Mouse (Mus musculus): Measurements from ENCODE around the gene Zfp12. TPM values are rescaled to one million over a fixed set of nuclear protein-coding genes. Genes with fewer than 3 reads are reported as not detected.

Zfp12 gene
- polyA plus RNA-seq, 2 experiments = 19.1 to 25.2 TPM

GRCm38 (mm10) chr5:143196506-143196905, 38.5 kb upstream of the Zfp12 start:
- Histone ChIP-seq H3K36me3 (ENCODE audit: control insufficient read depth, insufficient read depth, low read length) (no peaks in the 10 kb centered on the region), H3K4me3 (replicated peaks; ENCODE audit: low read length) (no peak overlapping the region), H3K4me2 (replicated peaks; ENCODE audit: low read depth, low read length, severe bottlenecking) (no peak overlapping the region), H3K9me3 (ENCODE audit: control insufficient read depth, low read length) (no peaks in the 10 kb centered on the region), H3K27ac (replicated peaks; ENCODE audit: low read depth, low read length) (no peak overlapping the region), H3K9ac (ENCODE audit: low read depth, low read length, severe bottlenecking) (no peak overlapping the region), H3K4me1 (ENCODE audit: control insufficient read depth, insufficient read depth, low read length) (no peaks in the 10 kb centered on the region), H3K27me3 (ENCODE audit: control insufficient read depth, insufficient read depth, low read length) (no peaks in the 10 kb centered on the region)
- ATAC-seq (ENCODE audit: low FRiP score, low read depth) = no peak
- TF ChIP-seq POLR2A (IDR thresholded peaks at IDR 0.05; ENCODE audit: borderline replicate concordance, extremely low read depth, insufficient read depth, insufficient read length) = no peak
- whole genome bisulfite sequencing = 85% methylated on average over 4 of the region's 4 CpGs
- DNase-seq (ENCODE audit: low spot score) = no peak

DNA sequence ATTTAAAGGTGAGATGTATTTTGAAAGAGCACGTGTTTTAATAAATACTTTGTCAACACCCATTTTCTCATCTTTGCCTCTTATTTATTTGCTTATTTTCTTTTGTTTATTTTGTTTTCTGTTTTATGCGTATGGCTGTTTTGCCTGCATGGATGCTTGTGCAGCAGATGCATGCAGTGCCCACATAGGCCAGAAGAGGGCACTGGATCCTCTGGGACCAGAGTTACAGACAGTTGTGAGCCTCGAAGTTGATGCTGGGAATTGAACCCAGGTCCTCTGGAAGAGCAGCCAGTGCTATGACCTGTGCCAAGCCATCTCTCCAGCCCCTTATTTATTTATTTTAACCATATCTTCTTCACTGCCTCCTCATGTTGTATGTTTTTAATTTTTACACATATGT, 29.9 kb upstream of the Zfp12 start:
- H3K4me3 ChIP-seq (replicated peaks; ENCODE audit: low read length) = no peak overlapping the region
- no peaks in the 10 kb centered on the region for H3K4me1 ChIP-seq (ENCODE audit: control insufficient read depth, insufficient read depth, low read length)
- H3K9me3 ChIP-seq (ENCODE audit: control insufficient read depth, low read length) = peaks cover 6% of the 10 kb centered on the region; the same call in 1 of the 2 replicates
- ATAC-seq (ENCODE audit: low FRiP score, low read depth) = no peak
- no peaks in the 10 kb centered on the region for H3K36me3 ChIP-seq (ENCODE audit: control insufficient read depth, insufficient read depth, low read length)
- no peak overlapping the region for H3K27ac ChIP-seq (replicated peaks; ENCODE audit: low read depth, low read length)
- H3K9ac ChIP-seq (ENCODE audit: low read depth, low read length, severe bottlenecking) = no peak overlapping the region
- 76% methylated on average over 3 of the region's 3 CpGs for WGBS
- no peak overlapping the region for H3K4me2 ChIP-seq (replicated peaks; ENCODE audit: low read depth, low read length, severe bottlenecking)
- no peaks in the 10 kb centered on the region for H3K27me3 ChIP-seq (ENCODE audit: control insufficient read depth, insufficient read depth, low read length)
- no peak for TF ChIP-seq POLR2A (IDR thresholded peaks at IDR 0.05; ENCODE audit: borderline replicate concordance, extremely low read depth, insufficient read depth, insufficient read length)
- DNase-seq (ENCODE audit: low spot score) = no peak

DNA sequence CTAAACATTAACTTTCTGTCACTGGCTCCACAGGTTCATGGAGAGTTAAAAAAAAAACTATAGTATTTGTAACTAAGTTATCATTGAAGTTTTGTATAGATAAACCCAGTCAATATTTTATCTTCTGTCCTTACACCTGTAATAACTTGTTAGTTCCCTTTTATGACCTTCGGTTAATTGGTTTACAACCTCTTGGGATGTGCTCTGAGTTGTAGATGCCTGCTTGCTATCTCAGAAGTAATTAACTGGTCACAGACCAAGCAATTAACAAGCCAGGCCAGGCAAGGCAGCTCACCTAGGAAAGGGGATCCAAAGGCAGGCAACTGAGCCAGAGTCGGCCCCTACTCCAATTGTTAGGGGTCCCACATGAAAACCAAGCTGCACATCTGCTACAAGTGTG, 21.1 kb upstream of the Zfp12 start:
- ATAC-seq (ENCODE audit: low FRiP score, low read depth) (no peak), DNase-seq (ENCODE audit: low spot score) (no peak)
- Histone ChIP-seq H3K4me3 (replicated peaks; ENCODE audit: low read length) (no peak overlapping the region), H3K9me3 (ENCODE audit: control insufficient read depth, low read length) (peaks cover 3% of the 10 kb centered on the region; the same call in 1 of the 2 replicates), H3K9ac (ENCODE audit: low read depth, low read length, severe bottlenecking) (no peak overlapping the region), H3K27ac (replicated peaks; ENCODE audit: low read depth, low read length) (no peak overlapping the region), H3K27me3 (ENCODE audit: control insufficient read depth, insufficient read depth, low read length) (no peaks in the 10 kb centered on the region), H3K36me3 (ENCODE audit: control insufficient read depth, insufficient read depth, low read length) (no peaks in the 10 kb centered on the region), H3K4me1 (ENCODE audit: control insufficient read depth, insufficient read depth, low read length) (no peaks in the 10 kb centered on the region), H3K4me2 (replicated peaks; ENCODE audit: low read depth, low read length, severe bottlenecking) (no peak overlapping the region)
- WGBS = 45% methylated on average over 2 of the region's 2 CpGs
- no peak for TF ChIP-seq POLR2A (IDR thresholded peaks at IDR 0.05; ENCODE audit: borderline replicate concordance, extremely low read depth, insufficient read depth, insufficient read length)

DNA sequence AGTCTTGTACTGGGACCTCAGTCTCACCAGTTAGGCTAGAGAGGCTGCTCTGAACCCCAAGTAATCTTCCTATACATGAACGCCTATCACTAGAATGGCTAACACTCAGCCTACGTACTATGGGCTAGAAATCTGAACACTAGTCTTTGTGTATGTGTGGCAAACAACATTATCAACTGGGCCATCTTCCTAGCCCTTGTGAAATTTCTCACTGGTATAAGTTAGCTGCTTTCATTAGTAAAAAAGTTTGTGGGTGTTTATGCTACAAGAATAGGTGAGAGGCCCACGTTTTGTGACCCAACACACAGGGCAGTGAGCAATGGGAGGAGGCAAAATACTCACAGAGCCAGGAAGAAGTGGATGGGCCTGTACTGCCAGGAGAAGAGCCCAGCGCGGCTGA, 14.0 kb upstream of the Zfp12 start:
- 82% methylated on average over 4 of the region's 5 CpGs for WGBS
- no peaks in the 10 kb centered on the region for H3K36me3 ChIP-seq (ENCODE audit: control insufficient read depth, insufficient read depth, low read length)
- no peaks in the 10 kb centered on the region for H3K4me1 ChIP-seq (ENCODE audit: control insufficient read depth, insufficient read depth, low read length)
- ATAC-seq (ENCODE audit: low FRiP score, low read depth) (no peak), DNase-seq (ENCODE audit: low spot score) (no peak)
- H3K27ac ChIP-seq (replicated peaks; ENCODE audit: low read depth, low read length) = no peak overlapping the region
- no peak overlapping the region for H3K4me3 ChIP-seq (replicated peaks; ENCODE audit: low read length)
- H3K9me3 ChIP-seq (ENCODE audit: control insufficient read depth, low read length) = no peaks in the 10 kb centered on the region
- TF ChIP-seq POLR2A (IDR thresholded peaks at IDR 0.05; ENCODE audit: borderline replicate concordance, extremely low read depth, insufficient read depth, insufficient read length) = no peak
- no peak overlapping the region for H3K4me2 ChIP-seq (replicated peaks; ENCODE audit: low read depth, low read length, severe bottlenecking)
- no peak overlapping the region for H3K9ac ChIP-seq (ENCODE audit: low read depth, low read length, severe bottlenecking)
- H3K27me3 ChIP-seq (ENCODE audit: control insufficient read depth, insufficient read depth, low read length) = no peaks in the 10 kb centered on the region

DNA sequence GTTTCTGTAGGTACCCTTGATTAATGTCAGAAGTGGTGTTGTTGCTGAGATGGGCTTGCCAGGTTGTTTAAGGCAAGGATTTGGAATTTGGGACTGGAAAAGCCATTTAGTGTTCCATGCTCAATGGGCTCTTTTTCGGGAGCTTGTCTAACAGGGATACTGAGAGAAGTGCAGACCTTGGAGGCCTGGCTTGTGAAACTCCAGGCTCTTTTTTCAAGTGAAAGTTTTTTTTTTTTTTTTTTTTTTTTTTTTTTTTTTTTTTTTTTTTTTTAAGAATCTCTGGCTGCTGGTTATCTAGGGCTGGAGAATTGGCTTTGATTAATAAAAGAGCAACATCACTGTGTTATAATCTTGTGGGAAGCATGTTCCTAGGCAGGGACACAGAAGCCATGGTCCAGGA, 12.7 kb upstream of the Zfp12 start:
- Histone ChIP-seq H3K9me3 (ENCODE audit: control insufficient read depth, low read length) (no peaks in the 10 kb centered on the region), H3K4me1 (ENCODE audit: control insufficient read depth, insufficient read depth, low read length) (no peaks in the 10 kb centered on the region), H3K27me3 (ENCODE audit: control insufficient read depth, insufficient read depth, low read length) (no peaks in the 10 kb centered on the region), H3K9ac (ENCODE audit: low read depth, low read length, severe bottlenecking) (no peak overlapping the region), H3K4me2 (replicated peaks; ENCODE audit: low read depth, low read length, severe bottlenecking) (no peak overlapping the region), H3K36me3 (ENCODE audit: control insufficient read depth, insufficient read depth, low read length) (no peaks in the 10 kb centered on the region), H3K27ac (replicated peaks; ENCODE audit: low read depth, low read length) (no peak overlapping the region), H3K4me3 (replicated peaks; ENCODE audit: low read length) (no peak overlapping the region)
- no peak for ATAC-seq (ENCODE audit: low FRiP score, low read depth)
- no peak for TF ChIP-seq POLR2A (IDR thresholded peaks at IDR 0.05; ENCODE audit: borderline replicate concordance, extremely low read depth, insufficient read depth, insufficient read length)
- WGBS = 58% methylated on average over 1 of the region's 1 CpGs
- DNase-seq (ENCODE audit: low spot score) = no peak

GRCm38 (mm10) chr5:143226790-143227189, 8.2 kb upstream of the Zfp12 start, which contains the start of gene Spdye4a:
Gene Spdye4a (minus strand): TSS chr5:143226890.
- Histone ChIP-seq H3K9me3 (ENCODE audit: control insufficient read depth, low read length) (no peaks in the 10 kb centered on the region), H3K4me2 (replicated peaks; ENCODE audit: low read depth, low read length, severe bottlenecking) (no peak within 1 kb of the TSS), H3K4me1 (ENCODE audit: control insufficient read depth, insufficient read depth, low read length) (no peaks in the 10 kb centered on the region), H3K27ac (replicated peaks; ENCODE audit: low read depth, low read length) (no peak within 1 kb of the TSS), H3K9ac (ENCODE audit: low read depth, low read length, severe bottlenecking) (no peak within 1 kb of the TSS), H3K27me3 (ENCODE audit: control insufficient read depth, insufficient read depth, low read length) (no peaks in the 10 kb centered on the region), H3K4me3 (replicated peaks; ENCODE audit: low read length) (no peak within 1 kb of the TSS), H3K36me3 (ENCODE audit: control insufficient read depth, insufficient read depth, low read length) (no peaks in the 10 kb centered on the region)
- ATAC-seq (ENCODE audit: low FRiP score, low read depth) (no peak), DNase-seq (ENCODE audit: low spot score) (no peak)
- TF ChIP-seq POLR2A (IDR thresholded peaks at IDR 0.05; ENCODE audit: borderline replicate concordance, extremely low read depth, insufficient read depth, insufficient read length) = no peak
- 88% methylated on average over 3 of the region's 3 CpGs for WGBS
